Mouse (Mus musculus): ENCODE data around the gene Azin2.

DNA sequence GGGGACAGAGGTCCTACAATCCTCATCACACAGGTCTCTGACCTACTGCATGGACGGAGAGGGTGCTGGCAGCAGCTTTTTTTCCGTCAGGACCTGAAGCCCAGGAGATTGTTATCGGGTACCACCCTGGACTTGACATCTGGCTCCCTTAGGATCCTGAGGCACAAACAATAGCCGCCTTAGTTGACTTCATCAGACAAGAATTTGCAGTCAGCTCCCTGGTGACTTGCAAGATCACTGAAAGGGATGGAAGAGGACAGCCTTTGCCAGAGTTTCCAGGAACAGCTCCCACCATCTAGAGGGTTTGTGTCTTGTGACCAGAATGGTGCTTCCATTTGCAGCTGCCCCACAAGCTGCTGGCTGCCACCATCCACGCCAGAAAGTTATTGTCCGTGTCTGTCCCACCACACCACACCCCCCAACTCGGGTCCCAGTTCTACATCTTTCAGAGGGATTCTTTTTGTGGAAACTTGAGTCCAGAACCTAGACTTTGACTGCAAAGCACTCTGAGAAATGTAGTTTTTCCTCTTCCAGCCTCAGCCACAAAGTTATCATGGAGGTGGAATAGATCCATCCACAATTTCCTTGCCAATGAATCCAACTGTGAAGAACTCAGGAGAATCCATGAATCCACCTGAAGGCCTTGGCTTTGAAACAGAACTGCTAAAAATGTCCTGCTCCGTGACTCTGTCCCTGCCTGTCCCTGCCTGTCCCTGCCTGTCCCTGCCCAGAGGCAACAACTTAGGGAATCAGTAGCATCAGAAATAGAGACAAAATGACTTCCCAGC is 51.8 kb downstream of the Azin2 start:
- TF ChIP-seq MAX (IDR thresholded peaks at IDR 0.05; ENCODE audit: low read depth) (no peak), POLR2A (IDR thresholded peaks at IDR 0.05; ENCODE audit: insufficient read length, low read depth) (no peak)
